Mouse (Mus musculus) bone marrow, adult 2 months (tissue): ENCODE measurements around the gene Iqsec1.

Source experiments
- CTCF ChIP-seq: fragments of 200-500 bp; IDR thresholded peaks from 2 replicates; pipeline ENCODE4 v1.5.1; 2011; ENCODE audit warnings: low read length, control low read depth; ENCODE audit not compliant: control insufficient read depth, insufficient read depth
- POLR2A ChIP-seq: fragments of 200-500 bp; IDR thresholded peaks from 2 replicates; pipeline ENCODE4 v1.6.1; 2011; ENCODE audit warnings: low read depth, mild to moderate bottlenecking, control low read depth, low read length, borderline replicate concordance; ENCODE audit not compliant: control insufficient read depth

DNA sequence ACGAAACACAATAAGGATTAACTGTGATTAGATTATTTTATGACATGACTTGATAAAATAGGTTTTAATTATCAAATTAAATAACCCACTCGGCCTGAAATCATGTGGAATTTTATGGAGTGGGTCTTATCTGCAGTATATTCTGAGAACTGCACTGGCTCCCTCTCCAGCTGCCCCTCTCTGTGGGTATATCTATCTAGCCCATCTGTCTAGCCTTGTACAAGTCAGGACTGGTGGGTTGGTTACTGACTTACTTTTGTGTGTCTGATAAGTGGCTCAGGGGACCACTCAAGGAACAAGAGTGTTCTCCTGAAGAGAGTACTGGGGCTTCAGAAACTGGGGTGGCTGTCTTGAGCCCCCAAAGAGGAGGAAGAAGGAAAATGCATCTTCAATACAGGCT is 18.7 kb upstream of the Iqsec1 start:
- TF ChIP-seq POLR2A (no peak), CTCF (no peak)
